Mouse (Mus musculus) olfactory bulb, adult 2 months (tissue): ENCODE measurements around the gene Gpr1.

ENCODE experiments used
- CTCF ChIP-seq: fragments of 200-500 bp; IDR thresholded peaks from 2 replicates; pipeline ENCODE4 v1.5.1; 2012; ENCODE audit warnings: low read depth, mild to moderate bottlenecking, low read length, moderate library complexity; ENCODE audit not compliant: insufficient read depth
- POLR2A ChIP-seq: fragments of 200-500 bp; IDR thresholded peaks from 2 replicates; pipeline ENCODE4 v1.6.1; 2012; ENCODE audit warnings: mild to moderate bottlenecking, low read depth, low read length, moderate library complexity; ENCODE audit not compliant: insufficient read depth

DNA sequence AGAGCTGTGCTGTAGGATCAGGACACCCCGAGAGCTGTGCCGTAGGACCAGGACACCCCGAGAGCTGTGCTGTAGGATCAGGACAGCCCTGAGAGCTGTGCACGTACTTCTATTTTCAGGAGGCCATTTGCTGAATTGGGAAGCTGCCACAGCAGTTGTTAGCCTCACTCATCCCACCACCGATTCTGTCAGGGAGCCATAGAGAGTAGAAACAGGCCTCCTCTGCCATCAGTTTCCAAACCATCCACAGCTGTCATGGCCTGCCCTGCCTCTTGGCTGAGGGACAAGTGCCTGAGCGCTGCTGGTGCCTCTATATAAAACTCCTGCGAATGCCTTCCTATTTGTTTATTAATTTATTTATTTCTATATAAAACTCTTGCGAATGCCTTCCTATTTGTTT is 25.4 kb upstream of the Gpr1 start:
- no peak for TF ChIP-seq CTCF
- TF ChIP-seq POLR2A: no peak
